Mouse (Mus musculus): Measurements from ENCODE around the gene Map4k1. TPM values are rescaled to one million over a fixed set of nuclear protein-coding genes. Genes with fewer than 3 reads are reported as not detected.

Gene Map4k1
- total RNA-seq (2021): 1 to 10 TPM; 1.8 to 2.3 TPM
- long read RNA-seq, experiment 1, partial matches to known transcripts: 1 of 2 reads
- long read RNA-seq, experiment 1, other reads (novel, unspliced or antisense): 0 of 2 reads
- long read RNA-seq, experiment 2, partial matches to known transcripts: 1 of 2 reads
- long read RNA-seq, experiment 2, other reads (novel, unspliced or antisense): 1 of 2 reads

DNA sequence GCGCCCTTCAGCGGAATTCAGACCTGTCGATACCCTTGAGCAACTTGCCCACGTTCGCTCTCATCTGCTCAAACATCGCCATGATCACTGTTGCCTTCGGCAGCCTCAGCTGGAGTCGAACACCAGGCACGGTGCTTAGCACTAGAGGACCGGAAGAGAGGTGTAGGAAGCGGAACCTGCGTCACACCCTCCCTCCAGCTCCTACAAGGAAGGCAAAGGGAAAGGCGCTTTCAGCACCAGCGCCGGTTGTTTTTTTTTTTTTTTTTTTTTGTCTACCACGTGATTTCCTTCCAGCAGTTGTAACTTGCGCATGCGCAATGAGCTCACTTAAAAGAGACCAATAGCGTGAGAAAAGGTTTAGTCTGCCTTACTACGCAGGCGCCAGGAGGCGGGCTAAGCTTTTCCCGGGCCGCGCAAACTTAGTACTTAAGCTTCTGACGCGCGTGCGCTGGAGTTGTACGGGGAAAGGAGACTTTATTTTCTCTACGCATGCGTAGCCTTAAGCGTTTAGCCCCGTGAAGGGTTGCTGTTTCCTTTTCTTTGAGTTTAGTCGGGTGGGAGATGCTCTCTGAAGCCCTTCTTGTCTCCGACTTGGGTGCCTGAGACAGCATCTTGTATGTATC lies at the start of gene Map4k1, which contains the start of gene Eif3k:
TSS of gene Map4k1 (plus strand) at position 400 of the 623 bp plus-strand sequence.
TSS of gene Eif3k (minus strand) at position 214 of the 623 bp plus-strand sequence.
- intact Hi-C loops (cut with DNase I): no loop called here
- TF ChIP-seq CTCF (IDR thresholded peaks at IDR 0.05): no peak; the same call in none of the 2 replicates
- peak within 1 kb of the TSS; percentile 84 for H3K27ac ChIP-seq
- peak within 1 kb of the TSS; percentile 79 for H3K4me3 ChIP-seq
- peak; percentile 91 to 97 for DNase-seq (ENCODE audit: extremely low spot score in 1 of 2, low spot score in 2 of 2)

DNA sequence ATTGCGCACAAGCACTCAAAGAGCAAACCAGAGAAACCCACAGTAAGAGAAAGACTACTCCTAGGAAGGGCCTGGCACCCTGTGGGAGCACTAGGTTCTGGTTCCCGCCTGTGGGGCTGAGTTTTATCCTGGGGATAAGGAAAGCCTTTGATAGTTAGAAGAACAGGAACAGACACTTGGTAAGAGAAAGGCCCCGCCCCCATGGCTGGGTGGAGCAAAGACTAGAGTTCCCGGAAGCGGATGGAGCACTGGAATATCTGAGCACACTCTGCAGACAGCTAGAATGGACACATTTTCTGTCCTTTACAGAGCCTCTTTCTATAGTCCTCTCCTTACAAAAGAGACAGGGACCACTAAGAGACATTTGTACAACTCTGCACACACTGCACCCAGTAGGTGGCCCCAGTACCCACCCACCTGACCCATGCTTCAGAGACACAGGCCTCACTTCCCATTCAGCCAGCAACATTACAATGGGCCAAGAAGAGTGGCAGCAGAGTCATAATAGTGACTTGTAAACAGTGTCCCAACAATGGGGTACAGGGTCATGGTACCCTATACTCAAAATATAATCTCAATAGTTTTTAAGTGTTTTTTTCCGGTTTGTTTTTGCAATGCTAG lies 49.3 kb upstream of the Map4k1 start:
- TF ChIP-seq CTCF (IDR thresholded peaks at IDR 0.05): no peak
- Histone ChIP-seq H3K4me3 (no peak overlapping the region), H3K27ac (no peak overlapping the region)
- intact Hi-C loops (cut with DNase I): no loop called here
- DNase-seq (ENCODE audit: extremely low spot score in 1 of 2, low spot score in 2 of 2): no peak

DNA sequence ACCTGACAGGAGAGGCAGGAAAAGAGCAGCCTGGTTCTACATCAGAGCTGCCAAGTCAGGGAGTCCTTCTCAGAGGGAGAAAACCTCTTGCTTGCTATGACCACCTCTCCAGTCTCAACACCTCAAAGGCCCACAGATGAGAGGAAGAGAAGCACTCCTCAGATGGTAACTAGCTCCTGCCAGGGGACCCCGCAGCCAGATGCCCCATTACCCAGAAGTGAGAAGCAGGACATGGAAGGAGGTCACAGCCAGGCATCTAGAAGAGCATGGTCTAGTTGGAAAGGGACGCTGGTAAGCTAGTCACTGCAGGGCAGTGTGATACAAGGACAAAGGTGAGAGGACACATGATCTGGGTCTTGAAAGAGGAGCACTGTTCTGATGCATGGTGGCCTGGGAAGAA lies 48.0 kb upstream of the Map4k1 start:
- intact Hi-C loops (cut with DNase I): no loop called here
- Histone ChIP-seq H3K27ac (no peak overlapping the region), H3K4me3 (no peak overlapping the region)
- TF ChIP-seq CTCF (IDR thresholded peaks at IDR 0.05): no peak
- no peak for DNase-seq (ENCODE audit: extremely low spot score in 1 of 2, low spot score in 2 of 2)

DNA sequence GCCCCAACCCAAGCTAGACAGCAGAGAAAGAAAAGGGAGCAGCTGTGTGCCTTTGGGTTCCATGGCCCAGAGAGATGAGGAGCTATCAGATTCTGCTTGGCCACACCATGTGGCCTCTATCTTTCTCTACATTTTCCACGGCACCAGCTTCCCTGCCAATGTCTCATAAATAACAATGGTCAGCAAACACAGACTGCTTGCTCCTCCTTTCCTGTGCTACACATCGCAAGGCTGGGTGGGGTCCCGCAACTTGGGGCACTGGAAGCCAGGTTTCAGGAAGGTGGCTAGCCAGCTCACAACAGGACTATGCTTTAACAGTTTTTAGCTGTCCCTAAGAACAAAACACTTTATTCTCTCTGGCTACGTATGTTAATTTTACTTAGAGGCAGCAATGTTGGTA lies 45.1 kb upstream of the Map4k1 start:
- no peak for TF ChIP-seq CTCF (IDR thresholded peaks at IDR 0.05)
- no peak overlapping the region for H3K4me3 ChIP-seq
- intact Hi-C loops (cut with DNase I): no loop called here
- H3K27ac ChIP-seq: peak overlapping the region; percentile 63
- DNase-seq (ENCODE audit: extremely low spot score in 1 of 2, low spot score in 2 of 2): no peak

DNA sequence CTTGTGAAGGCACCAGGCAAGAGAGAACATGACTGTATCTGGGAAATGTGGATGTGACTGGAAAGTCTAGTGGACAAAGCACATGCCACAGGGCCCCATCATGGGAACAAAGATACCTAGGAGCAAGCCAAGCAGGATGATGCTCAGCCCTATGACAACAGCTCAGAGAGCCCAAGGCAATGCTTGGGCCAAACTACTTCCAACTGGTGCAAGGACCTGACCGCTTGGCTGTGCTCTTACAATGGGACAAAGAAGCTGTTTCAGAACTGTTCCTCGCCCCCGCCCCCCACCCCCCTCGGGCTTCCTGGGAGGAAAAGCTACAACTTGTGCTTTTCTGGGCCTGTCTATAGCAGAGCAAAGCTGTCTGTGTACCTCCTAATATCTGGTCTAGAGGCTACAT lies 43.2 kb upstream of the Map4k1 start:
- intact Hi-C loops (cut with DNase I): no loop called here
- peak overlapping the region; percentile 48; the same call in 1 of the 2 replicates for H3K27ac ChIP-seq
- no peak for DNase-seq (ENCODE audit: extremely low spot score in 1 of 2, low spot score in 2 of 2)
- H3K4me3 ChIP-seq: no peak overlapping the region
- no peak; the same call in 1 of the 2 replicates for TF ChIP-seq CTCF (IDR thresholded peaks at IDR 0.05)

DNA sequence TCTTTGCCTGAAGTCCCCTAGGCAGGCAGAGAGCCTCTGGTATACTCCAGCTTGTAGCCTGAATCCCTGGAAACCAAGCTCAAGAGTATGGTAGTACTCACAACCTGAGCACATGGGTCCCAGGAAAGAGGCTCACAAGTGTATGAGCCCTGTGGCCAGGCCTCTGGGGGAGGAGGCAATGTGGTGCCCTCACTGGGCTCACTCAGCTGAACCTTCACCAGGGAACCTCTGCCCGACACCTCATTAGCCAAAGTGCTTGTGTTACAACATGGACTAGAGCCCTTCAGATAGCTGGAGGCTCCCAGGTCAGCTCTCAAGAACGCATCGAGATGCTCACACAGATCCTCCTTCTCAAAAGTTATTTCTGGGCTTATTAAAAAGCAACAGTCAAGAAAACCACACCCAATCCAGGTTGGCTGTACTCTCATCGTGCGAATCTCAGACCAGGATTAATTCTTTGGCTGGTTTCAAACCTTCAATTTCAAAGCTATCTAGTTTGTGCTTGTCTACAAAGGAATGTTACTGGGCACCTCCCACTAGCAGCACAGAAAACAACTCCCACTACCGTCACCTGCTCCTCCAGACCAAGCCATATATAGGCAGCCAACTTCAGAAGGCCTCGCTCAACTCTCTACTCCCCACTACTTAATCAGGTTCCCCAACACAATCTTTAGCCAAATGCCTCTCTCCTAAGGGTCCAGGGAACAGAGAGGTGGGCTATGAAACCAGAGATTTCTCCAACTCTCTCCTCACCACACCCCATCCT lies 42.2 kb upstream of the Map4k1 start:
- DNase-seq (ENCODE audit: extremely low spot score in 1 of 2, low spot score in 2 of 2): no peak
- Histone ChIP-seq H3K27ac (peak overlapping the region; percentile 50), H3K4me3 (no peak overlapping the region)
- no peak for TF ChIP-seq CTCF (IDR thresholded peaks at IDR 0.05)
- intact Hi-C loops (cut with DNase I): no loop called here

DNA sequence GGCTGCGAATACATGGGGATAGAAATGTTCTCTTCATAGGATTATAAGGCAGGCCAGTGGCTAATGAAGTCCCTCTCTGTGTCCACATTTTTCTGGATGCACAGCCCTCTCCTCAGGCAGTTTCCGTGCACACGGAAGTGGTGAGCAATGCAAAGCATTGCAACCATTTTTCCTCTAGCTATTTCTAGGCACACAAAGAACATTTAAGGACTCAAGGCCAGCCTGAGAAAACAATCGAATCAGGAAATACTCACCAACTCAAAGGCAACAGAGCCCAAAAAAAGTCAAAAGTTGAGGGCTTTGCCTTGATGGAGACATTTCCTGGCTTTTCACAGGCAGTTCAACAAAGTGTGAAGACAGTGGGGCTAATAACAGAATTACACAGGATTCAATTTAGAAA lies 40.7 kb upstream of the Map4k1 start:
- H3K4me3 ChIP-seq: no peak overlapping the region
- H3K27ac ChIP-seq: peak overlapping the region; percentile 33; the same call in 1 of the 2 replicates
- no peak for DNase-seq (ENCODE audit: extremely low spot score in 1 of 2, low spot score in 2 of 2)
- TF ChIP-seq CTCF (IDR thresholded peaks at IDR 0.05): no peak
- intact Hi-C loops (cut with DNase I): no loop called here

DNA sequence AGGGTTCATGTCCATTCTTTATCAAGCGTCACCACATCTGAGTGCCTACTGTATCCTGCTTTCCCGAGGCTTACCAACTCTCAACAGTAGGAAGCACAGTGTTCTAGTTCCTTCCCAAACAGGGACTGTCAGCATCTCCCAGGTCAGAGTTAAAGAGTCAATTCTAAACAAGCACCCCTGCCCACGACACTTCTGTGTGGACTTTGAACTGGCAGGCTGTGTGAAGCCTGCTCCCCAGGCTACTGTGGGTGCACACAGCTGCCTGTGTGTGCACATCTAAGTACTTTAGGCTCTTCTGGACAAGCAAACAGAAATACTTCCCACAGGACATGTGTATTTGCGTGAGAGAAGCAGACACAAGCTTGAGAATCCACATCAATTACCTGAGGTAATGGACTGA lies 40.3 kb upstream of the Map4k1 start:
- DNase-seq (ENCODE audit: extremely low spot score in 1 of 2, low spot score in 2 of 2): no peak
- peak overlapping the region; percentile 52; the same call in 1 of the 2 replicates for H3K27ac ChIP-seq
- intact Hi-C loops (cut with DNase I): no loop called here
- no peak for TF ChIP-seq CTCF (IDR thresholded peaks at IDR 0.05)
- no peak overlapping the region for H3K4me3 ChIP-seq

DNA sequence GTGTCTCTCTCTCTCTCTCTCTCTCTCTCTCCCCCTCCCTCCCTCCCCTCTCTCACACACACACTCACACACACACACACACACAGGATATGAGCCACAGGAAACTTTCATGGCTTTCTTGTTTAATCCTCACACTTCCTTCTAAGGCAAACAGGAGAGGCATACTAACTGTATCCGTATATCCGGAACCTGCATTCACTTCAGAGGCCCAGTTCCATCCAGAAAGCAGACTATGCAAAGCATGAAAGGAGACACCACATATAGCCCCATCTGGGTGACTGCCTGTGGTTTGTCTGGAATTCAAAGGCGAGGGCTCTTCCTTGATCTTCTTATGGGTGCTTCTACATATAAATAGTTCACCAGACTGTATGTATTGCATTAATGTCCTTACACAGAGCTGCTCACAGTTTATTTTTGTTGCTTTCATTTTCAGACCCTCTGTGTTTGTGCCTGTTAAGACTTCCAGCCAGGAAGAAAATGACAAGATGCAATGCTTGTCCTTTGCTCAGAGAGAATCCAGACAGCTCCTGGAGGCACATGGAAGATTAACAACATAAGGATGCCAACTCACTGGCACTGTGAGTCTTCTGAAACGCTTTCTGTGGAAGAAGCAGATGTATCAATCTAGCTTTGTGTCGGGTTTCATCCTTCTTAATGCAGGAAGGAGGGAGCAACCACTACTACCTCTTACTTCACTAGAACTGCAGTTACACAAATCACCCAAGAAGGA lies 38.2 kb upstream of the Map4k1 start:
- intact Hi-C loops (cut with DNase I): loop anchor here (2.0 kb wide), 1 partner anchor 21 kb away; no protein-coding TSS in a partner anchor
- peak overlapping the region; percentile 67 for H3K27ac ChIP-seq
- H3K4me3 ChIP-seq: no peak overlapping the region
- DNase-seq (ENCODE audit: extremely low spot score in 1 of 2, low spot score in 2 of 2): no peak
- no peak for TF ChIP-seq CTCF (IDR thresholded peaks at IDR 0.05)

DNA sequence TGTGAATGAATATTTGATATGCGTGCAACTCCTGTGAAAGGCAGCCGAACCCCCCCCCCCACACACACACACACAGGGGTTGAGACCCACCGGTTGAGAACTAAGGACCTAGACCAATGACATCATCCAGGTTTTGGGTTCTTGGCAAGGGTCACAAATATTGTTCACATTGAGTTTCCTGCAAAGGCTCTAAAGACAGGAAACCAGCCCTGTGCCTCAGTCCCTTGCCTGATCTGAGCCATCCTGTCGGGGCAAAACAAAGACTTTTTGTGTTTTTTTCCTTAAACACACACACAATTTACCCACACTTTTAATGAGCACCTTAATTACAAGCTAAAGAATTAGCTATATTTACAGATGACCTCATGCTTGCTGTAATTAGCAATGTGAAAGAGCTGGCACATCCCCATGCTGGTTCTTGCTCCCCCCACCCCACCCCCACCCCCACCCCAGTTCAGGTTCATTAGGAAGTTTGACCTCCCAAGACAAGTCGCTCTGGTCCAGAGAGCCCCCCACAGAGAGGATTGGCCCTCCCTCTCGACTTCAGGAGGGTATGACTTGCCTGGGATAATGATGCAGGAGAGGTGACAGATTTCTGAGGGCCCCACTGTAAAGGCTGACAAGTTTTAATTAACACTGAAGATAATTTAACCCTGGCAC lies 37.0 kb upstream of the Map4k1 start:
- Histone ChIP-seq H3K4me3 (no peak overlapping the region), H3K27ac (peak overlapping the region; percentile 70)
- no peak for TF ChIP-seq CTCF (IDR thresholded peaks at IDR 0.05)
- intact Hi-C loops (cut with DNase I): no loop called here
- no peak for DNase-seq (ENCODE audit: extremely low spot score in 1 of 2, low spot score in 2 of 2)

All from left cerebral cortex, adult 2 months (tissue).